In genomic region chr4:149958566-149958965, GRCm38 (mm10) we compare ENCODE assay signal across 8 mouse cellular contexts. TPM values are rescaled to one million over a fixed set of nuclear protein-coding genes. Genes with fewer than 3 reads are reported as not detected.
DNase-seq lines count a peak whose midpoint lies in the region; ATAC-seq and TF ChIP-seq lines count a peak whose summit lies in the region.

No protein-coding gene starts in this region.

- peak; percentile 99 for TF ChIP-seq CTCF in kidney, postnatal 0 days (IDR thresholded peaks at IDR 0.05; ENCODE audit: low read depth)

- H3K9ac ChIP-seq in kidney, embryonic 15.5 days = no peak overlapping the region
- no peak overlapping the region for H3K9ac ChIP-seq in kidney, postnatal 0 days (ENCODE audit: low read depth, low read length)
- no peak overlapping the region for H3K9ac ChIP-seq in liver, embryonic 11.5 days (ENCODE audit: low read depth, low read length)

- no peak for ATAC-seq in kidney, embryonic 15.5 days (replicated peaks; ENCODE audit: low FRiP score)
- ATAC-seq in kidney, postnatal 0 days (replicated peaks; ENCODE audit: low FRiP score, low read depth) = no peak
- no peak for ATAC-seq in liver, embryonic 11.5 days (replicated peaks; ENCODE audit: low FRiP score)

- 5% methylated on average over 5 of the region's 5 CpGs for WGBS in kidney, embryonic 15.5 days
- WGBS in kidney, postnatal 0 days = 2% methylated on average over 5 of the region's 5 CpGs
- 6% methylated on average over 5 of the region's 5 CpGs for WGBS in liver, embryonic 11.5 days

- DNase-seq in kidney, adult 18-20 months = peak; percentile 86
- DNase-seq in adrenal gland, adult 2 months = peak; percentile 78
- DNase-seq in embryo, embryonic 11 days = peak; percentile 85
- DNase-seq in kidney, postnatal 0 days (ENCODE audit: low spot score) = peak; percentile 90
- peak; percentile 61 for DNase-seq in liver, embryonic 11.5 days (ENCODE audit: low spot score)
- DNase-seq in right cerebral cortex, postnatal 10 days (ENCODE audit: low spot score in 2 of 2) = peak; percentile 86 to 88
- peak; percentile 66 to 81 for DNase-seq in urinary bladder, postnatal 4 days (ENCODE audit: low spot score in 2 of 2)

- no peak overlapping the region for H3K4me2 ChIP-seq in kidney, embryonic 15.5 days
- H3K4me2 ChIP-seq in kidney, postnatal 0 days (ENCODE audit: low read length) = no peak overlapping the region
- H3K4me2 ChIP-seq in liver, embryonic 11.5 days = no peak overlapping the region

- peaks cover 22% of the 10 kb centered on the region for H3K27me3 ChIP-seq in kidney, embryonic 15.5 days
- H3K27me3 ChIP-seq in kidney, postnatal 0 days (ENCODE audit: insufficient read depth, low read length) = 0 out of 2 replicates have a peak, but pooled peaks cover 6% of the 10 kb centered on the region
- peaks cover 46% of the 10 kb centered on the region for H3K27me3 ChIP-seq in liver, embryonic 11.5 days (replicated peaks; ENCODE audit: control insufficient read depth, insufficient read depth, low read length)

- H3K36me3 ChIP-seq in kidney, embryonic 15.5 days = no peaks in the 10 kb centered on the region
- H3K36me3 ChIP-seq in kidney, postnatal 0 days (ENCODE audit: insufficient read depth, low read length) = no peaks in the 10 kb centered on the region
- H3K36me3 ChIP-seq in liver, embryonic 11.5 days (ENCODE audit: control insufficient read depth, insufficient read depth, low read length) = no peaks in the 10 kb centered on the region

- no peaks in the 10 kb centered on the region for H3K9me3 ChIP-seq in kidney, embryonic 15.5 days (replicated peaks)
- H3K9me3 ChIP-seq in kidney, postnatal 0 days (replicated peaks; ENCODE audit: low read length) = no peaks in the 10 kb centered on the region
- no peaks in the 10 kb centered on the region for H3K9me3 ChIP-seq in liver, embryonic 11.5 days (ENCODE audit: control insufficient read depth, low read length)

- H3K27ac ChIP-seq in kidney, embryonic 15.5 days = no peak overlapping the region
- no peak overlapping the region for H3K27ac ChIP-seq in kidney, postnatal 0 days
- H3K27ac ChIP-seq in liver, embryonic 11.5 days (ENCODE audit: low read depth, low read length) = no peak overlapping the region

- peaks cover 21% of the 10 kb centered on the region for H3K4me1 ChIP-seq in kidney, embryonic 15.5 days
- no peaks in the 10 kb centered on the region for H3K4me1 ChIP-seq in kidney, postnatal 0 days (replicated peaks; ENCODE audit: insufficient read depth, low read length)
- H3K4me1 ChIP-seq in liver, embryonic 11.5 days (replicated peaks; ENCODE audit: control insufficient read depth, insufficient read depth, low read length) = peaks cover 13% of the 10 kb centered on the region; the same call in 1 of the 2 replicates

- H3K4me3 ChIP-seq in kidney, embryonic 15.5 days (replicated peaks) = no peak overlapping the region
- no peak overlapping the region for H3K4me3 ChIP-seq in kidney, postnatal 0 days (replicated peaks; ENCODE audit: low read depth, low read length)
- H3K4me3 ChIP-seq in liver, embryonic 11.5 days (ENCODE audit: low read depth, low read length) = no peak overlapping the region

RNA-seq across cellular contexts. Expression of gene Spsb1, which starts 3.7 kb away (rescaled TPM):
- 11.7 and 12.7 TPM in 2 replicates for polyA plus RNA-seq in kidney, embryonic 15.5 days (2015; fragmentation: Nextera tagmentation; extraction: Ambion mirVana)
- total RNA-seq in adrenal gland, adult 2 months (2021) = 10 to 100 TPM; 22.2 to 29.5 TPM
- polyA plus RNA-seq in adrenal gland, adult 2 months (2012; rRNA removed) = 26.3 and 26.9 TPM in 2 replicates
- 10.7 and 11.6 TPM in 2 replicates for polyA plus RNA-seq in kidney, postnatal 0 days (2015; fragmentation: Nextera tagmentation; extraction: Ambion mirVana)
- polyA plus RNA-seq in liver, embryonic 11.5 days (2014; fragmentation: Nextera tagmentation; extraction: Ambion mirVana) = 2.9 and 3.1 TPM in 2 replicates

RNA-seq across cellular contexts. Expression of gene H6pd, which starts 50.3 kb away (rescaled TPM):
- polyA plus RNA-seq in kidney, embryonic 15.5 days (2015; fragmentation: Nextera tagmentation; extraction: Ambion mirVana) = 17.8 and 18.5 TPM in 2 replicates
- total RNA-seq in adrenal gland, adult 2 months (2021) = 100 to 1,000 TPM; 120 to 197 TPM
- polyA plus RNA-seq in adrenal gland, adult 2 months (2012; rRNA removed) = 146 and 154 TPM in 2 replicates
- polyA plus RNA-seq in kidney, postnatal 0 days (2015; fragmentation: Nextera tagmentation; extraction: Ambion mirVana) = 27.2 and 27.8 TPM in 2 replicates
- 9.4 and 9.8 TPM in 2 replicates for polyA plus RNA-seq in liver, embryonic 11.5 days (2014; fragmentation: Nextera tagmentation; extraction: Ambion mirVana)
